Mouse (Mus musculus): ENCODE measurements around the gene Pdia6. TPM values are rescaled to one million over a fixed set of nuclear protein-coding genes. Genes with fewer than 3 reads are reported as not detected.

Pdia6 gene
- total RNA-seq, 2 experiments from 2014 or later, result 146 to 153 TPM

DNA sequence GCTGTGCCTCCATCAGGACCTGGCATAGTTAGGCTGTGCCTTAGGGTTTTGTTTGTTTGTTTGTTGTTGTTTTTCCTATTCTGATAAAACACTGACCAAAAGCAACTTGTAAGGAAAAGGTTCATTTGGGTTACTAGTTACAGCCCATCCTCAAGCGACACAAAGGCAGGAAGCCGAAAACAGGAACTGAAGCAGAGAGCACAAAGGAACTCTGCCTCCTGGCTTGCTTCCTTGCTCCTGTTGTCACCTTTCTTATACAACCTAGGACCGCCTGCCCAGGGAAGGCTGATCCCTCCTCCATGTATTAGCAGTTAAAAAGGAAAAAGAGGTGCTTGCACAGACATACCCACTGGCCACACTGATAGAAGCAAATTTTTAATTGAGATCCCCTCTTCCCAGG lies 2.5 kb upstream of the Pdia6 start:
- DNase-seq (ENCODE audit: low spot score in 2 of 2), result no peak

DNA sequence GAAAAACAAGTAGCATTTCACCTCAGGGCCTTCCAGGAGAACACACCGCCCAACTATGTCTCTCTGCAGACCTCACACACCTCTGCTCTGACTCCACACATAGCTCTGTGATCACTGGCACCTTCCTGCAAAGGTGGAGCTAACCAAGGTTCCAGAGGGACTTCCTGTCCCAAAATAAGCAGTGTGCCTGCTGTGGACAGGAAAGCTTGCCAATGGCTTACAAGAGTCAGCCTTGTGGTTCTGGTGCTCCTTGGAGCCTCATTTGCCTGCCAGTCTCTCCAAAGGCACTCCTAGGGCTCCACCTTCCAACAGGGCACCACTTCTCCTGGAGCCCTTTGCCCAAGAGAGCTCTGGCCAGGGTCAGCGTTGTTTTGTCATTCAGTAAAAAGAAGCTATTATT lies 1.5 kb upstream of the Pdia6 start:
- no peak for DNase-seq (ENCODE audit: low spot score in 2 of 2)

DNA sequence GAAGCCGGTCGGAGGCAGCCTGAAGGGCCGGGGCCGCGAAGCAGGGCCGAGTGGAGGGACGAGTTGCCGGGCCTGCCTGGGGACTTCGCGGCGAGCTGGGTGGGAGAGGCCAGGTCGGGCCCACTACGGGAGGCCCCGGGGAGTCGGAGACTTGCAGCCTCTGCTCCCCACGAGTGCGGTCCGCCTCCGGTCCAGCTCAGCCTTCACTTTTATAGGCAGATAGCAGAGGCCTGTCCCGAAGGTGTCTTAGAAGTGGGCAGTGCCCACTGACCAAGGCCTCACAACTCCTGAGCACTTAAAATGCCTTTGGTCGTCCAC lies 287 bp downstream of the Pdia6 start:
- DNase-seq (ENCODE audit: low spot score in 2 of 2), result no peak

DNA sequence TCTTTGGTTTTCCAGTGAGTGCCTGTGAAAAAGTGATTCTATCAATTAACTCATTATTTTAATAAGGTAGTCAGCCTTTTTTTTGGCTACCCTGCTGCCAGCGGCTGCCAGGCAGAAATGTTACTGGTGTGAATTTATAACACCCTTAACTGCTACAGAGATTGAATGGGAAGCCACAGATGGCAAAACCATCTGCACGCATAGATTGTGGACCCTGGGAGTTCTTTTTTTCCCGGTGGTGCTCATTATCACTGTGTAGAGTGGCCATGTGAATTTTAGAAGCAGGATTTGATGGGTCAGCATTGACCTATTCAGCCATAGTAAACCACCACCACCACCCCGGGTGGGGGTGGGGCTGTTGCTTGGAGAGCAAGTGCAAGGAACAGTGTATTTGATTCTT lies 971 bp downstream of the Pdia6 start:
- peak; percentile 72 to 90 for DNase-seq (ENCODE audit: low spot score in 2 of 2)

DNA sequence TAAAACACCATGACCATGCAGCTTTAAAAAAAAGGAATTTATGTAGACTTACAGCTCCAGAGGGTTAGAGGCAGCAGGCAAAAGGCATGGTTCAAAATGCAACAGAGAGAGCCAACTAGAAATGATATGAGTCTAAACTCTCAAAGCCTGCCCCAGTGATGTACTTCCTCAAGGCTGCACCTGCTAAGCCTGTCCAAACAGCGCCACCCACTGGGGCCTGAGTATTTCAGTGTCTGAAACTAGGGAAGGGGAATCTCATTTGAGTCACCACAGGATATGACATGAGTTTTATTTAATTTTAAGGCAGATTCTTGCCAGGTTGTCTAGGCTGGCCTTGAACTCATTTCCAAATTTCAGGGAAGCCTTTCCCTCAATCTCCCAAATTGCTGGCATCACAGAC lies 4.9 kb downstream of the Pdia6 start:
- no peak for DNase-seq (ENCODE audit: low spot score in 2 of 2)

DNA sequence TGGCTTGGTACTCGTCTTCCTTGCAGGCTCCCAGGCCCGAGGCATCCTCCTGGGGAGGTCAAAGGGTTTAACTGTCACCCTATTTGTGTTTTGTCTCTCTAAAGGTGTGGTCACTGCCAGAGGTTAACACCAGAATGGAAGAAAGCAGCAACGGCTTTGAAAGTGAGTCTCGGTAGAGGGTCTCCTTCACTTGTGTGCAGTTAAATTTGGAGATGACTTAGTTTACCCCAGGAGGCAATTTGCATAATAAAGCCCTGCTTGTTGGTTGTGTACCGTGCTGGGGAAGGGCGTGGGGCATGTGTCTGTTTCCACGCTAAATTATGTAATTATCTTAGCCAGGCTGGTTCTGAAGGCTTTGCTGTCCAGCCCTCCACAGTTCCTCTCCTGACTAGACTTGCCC lies 7.5 kb downstream of the Pdia6 start:
- DNase-seq (ENCODE audit: low spot score in 2 of 2), result no peak

DNA sequence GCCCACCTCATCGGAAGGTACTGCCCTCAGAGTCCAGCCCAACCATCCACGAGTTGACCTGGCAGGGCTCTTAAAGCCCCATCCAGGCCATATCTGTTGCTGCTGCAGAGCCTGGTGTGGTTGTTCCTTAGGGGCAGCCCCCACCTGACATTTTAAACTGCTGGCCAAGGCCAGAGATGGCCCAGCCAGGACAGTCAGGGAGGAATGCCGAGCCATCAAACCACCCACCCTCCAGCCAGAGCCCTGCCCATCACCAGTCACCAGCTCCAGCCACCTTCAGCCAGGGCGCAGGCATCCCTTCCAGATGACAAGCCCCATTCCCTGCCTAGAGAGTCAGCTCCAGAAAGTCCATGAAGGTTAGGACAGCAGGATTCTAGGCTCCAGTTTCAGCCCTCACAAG lies 22.2 kb downstream of the Pdia6 start:
- DNase-seq (ENCODE audit: low spot score in 2 of 2), result no peak

DNA sequence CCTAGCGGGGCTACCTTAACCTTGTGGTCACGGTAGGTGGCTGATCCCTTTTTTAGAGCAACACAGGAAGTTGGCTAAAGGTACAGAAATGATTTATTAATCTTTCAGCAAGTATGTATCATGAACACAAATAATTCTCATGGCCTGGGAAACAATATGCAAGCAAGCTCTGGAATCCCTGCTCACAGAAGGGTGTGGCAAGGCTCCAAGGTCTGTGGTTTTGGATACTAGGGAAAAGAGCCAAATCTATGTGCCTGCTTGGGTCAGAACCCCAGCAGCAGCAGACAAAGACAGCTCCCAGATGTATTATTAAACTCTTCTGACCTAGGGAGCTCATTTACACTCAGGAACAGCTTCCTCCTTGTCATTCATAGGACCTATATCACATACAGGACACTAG lies 22.7 kb downstream of the Pdia6 start:
- DNase-seq (ENCODE audit: low spot score in 2 of 2), result no peak

DNA sequence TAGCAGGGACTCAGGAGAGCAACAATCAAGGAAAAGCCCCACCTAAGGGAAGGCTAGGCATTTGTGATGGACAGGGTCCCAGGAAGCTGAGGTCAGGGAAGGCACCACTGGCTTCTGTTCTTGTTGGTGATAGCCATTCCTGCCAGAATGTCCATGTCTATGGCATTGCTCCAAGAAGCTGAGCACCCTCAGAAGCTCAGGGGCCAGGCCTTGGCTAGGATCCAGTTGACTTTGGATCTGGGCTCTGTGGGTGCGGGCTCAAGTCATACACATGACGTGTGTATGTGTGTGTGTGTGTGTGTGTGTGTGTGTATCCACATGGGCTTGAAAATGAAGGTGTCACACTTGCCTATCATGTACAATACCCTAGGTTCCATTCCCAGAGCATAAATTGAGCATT lies 23.6 kb downstream of the Pdia6 start:
- DNase-seq (ENCODE audit: low spot score in 2 of 2), result no peak

DNA sequence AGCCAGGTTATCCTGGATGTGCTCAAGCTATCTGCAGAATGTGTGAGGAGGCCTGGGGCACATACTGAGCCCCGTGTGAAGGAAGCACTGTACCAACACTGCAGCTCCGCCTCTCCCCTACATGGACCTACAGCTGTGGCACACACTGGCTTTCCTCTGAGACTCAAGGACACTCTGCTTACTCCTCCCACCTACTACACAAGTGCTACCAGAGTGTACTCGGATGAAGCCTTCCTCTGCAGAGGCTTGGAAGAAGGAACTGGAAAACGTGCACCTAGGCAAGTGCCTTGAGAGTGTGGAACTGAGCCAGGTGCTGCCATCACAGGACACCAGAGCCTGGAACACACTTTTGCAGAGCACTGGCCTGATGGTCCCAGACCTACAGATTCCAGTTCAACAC lies 24.2 kb downstream of the Pdia6 start:
- DNase-seq (ENCODE audit: low spot score in 2 of 2), result no peak

DNA sequence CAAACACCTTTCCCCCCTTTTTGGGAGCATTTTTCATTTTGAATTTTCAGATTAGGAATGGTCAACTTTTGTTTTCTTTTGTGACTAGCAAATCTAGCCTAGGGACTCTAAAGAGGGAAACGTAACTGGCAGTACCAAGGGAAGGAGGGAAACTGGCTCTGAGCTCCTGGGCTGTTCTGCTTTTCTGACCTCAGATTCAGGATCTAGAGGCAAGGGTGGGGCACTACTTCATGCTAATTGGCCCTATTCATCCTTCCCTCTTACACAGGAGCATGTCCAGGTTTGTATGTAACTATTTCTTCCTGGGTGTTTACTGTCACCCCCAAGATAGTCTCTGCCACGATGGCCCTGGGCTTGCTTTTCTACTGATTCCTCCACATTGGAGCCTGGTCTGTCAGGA lies 30.6 kb downstream of the Pdia6 start:
- DNase-seq (ENCODE audit: low spot score in 2 of 2), result no peak

DNA sequence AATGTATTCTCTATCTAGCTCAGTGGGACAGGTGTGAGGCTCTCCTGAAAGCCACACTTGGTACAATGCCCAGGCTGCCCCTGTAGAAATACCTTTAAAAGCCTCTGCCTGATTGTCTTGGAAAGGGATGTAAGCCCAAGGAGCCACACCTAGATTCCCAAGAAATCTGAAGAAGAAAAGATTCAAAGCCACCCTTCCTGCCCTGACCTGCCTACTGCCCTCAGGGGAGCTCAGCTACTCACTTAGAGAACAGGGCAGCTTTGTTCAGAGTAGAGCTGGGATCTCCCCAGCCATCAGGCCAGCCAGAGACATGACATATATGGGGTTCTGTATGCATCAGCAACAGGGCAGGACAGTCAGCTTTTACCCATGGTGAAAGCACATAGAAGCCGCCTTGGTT lies 33.6 kb downstream of the Pdia6 start:
- no peak for DNase-seq (ENCODE audit: low spot score in 2 of 2)

DNA sequence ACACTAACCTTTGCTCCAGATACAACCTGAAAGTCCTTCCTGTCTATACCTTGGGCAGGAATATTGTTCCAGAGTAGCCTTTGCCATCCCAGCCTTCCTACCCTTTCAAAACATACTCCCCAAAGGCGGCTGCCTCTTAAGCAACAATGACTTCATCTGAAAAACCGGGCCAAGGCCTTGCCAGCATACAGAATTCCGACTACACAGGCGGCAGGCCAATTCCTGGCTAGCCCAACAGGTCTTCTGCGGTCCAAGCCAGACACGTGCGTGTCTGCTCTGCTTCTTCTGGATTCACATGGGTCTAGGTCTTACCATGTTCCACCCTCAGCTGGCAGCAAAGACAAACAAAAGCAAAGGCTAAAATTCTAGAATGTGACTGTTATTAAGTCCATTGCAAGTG lies 39.1 kb downstream of the Pdia6 start:
- DNase-seq (ENCODE audit: low spot score in 2 of 2), result no peak

DNA sequence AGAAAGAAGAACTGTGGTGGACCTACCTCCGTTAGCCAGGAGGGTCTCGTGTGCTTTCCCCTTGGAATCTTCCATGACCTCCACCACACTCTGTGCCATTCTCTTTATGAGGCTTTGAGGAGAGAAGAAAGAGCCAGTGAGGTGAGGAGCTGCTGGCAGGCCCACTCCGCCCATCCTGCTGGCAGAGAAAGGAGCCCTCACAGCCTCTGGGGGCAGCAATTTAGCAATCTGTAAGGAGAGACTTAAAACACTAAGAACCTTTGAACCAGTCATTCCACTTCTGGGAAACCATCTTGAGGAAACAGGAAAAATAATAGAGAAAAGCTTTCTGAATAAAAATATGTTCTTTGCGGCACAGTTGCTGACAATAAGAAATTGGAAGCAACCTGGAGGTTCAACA lies 41.9 kb downstream of the Pdia6 start:
- no peak for DNase-seq (ENCODE audit: low spot score in 2 of 2)

DNA sequence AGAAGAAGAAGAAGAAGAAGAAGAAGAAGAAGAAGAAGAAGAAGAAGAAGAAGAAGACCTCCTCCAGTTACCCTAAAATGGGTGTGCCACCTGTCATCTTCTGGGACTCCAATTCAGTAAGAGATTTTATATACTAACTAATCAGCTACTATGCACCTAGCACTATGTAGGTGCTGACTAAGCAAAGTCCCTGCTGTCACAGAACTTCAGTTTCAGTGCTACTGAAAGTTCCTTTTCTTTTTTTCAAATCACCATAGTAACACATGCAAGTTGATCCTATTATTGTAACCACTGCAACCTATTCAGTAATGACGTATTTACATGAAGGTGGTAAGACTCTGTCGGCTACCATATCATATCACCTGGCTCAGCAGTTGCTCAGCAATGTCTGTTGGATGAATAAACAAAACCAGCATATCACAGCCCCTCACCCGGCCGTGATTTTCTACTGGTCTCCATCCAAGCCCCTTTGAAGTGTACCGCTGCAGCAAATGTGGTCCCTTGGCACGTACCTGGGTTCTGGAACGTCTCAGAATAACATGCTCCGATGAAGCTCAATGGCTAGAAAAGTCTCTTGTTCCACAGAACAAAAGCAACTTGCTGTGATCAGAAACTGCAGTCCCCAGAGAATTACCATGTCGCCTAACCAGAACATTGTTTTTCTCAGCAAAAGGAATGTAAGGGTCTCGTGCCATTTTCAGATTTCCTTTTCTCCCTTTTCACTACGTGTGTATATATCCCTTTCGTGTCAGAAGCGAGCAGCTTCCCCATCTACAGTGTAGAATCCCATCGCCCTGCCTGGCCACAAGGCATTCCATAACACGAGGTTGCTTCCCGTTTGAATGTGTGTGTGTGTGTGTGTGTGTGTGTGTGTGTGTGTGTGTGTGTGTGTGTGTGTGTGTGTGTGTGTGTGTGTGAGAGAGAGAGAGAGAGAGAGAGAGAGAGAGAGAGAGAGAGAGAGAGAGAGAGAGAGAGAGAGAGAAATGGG lies 44.8 kb downstream of the Pdia6 start:
- no peak for DNase-seq (ENCODE audit: low spot score in 2 of 2)

DNA sequence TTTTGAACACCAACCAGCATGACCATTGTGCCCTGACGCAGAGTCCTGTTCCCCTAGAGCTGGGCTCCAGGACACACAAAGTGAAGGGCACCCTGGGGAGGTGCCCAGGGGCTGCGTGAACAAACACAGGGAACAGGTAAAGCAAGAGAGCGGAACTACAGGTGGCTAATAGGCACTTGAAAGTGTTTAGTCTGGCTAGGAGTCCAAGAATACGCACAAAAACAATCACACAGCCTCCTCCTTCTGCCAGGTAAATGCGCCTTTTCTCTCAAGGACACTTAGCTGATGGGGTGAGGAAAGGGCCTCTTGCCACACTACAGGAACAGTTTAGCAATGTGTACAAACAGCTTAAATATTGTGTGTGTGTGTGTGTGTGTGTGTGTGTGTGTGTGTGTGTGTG lies 49.8 kb downstream of the Pdia6 start:
- DNase-seq (ENCODE audit: low spot score in 2 of 2), result no peak

DNA sequence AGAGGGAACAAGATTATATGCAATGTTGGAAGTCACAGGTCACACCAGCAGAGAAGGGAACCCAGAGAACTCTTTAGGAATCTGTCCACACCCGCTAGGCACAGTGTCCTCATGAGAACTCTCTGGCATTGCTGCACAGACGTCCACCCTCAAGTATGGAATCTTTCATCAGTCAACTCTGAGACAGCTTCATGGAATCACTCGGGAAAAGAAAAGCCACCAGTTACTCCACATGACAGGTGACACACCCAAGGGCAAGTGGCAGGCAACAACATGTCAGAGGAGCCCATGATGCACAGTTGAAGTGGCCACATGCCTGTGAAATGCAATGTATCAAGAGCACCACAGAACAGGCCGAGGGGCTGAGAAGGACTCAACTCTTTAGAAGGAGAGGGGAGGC lies 51.6 kb downstream of the Pdia6 start:
- DNase-seq (ENCODE audit: low spot score in 2 of 2), result no peak

DNA sequence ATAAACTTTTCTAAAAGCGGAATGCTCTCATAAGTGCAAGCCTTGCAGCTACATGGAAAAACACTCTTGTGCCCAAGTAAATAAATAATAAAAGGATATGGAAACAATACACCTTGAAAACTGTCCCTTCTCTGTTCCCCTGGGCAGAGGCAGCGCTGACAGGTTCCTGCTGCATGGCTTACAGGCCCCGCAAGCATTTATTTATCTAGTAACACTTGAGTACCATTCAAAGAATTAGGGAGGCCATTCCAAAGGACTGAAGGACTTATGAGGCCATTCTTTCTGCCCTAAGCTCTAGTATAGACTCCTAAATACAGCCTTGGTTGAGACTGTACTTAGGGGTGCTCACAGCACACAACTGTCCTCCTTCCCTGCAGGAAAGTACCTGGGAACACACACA lies 52.1 kb downstream of the Pdia6 start:
- no peak for DNase-seq (ENCODE audit: low spot score in 2 of 2)

DNA sequence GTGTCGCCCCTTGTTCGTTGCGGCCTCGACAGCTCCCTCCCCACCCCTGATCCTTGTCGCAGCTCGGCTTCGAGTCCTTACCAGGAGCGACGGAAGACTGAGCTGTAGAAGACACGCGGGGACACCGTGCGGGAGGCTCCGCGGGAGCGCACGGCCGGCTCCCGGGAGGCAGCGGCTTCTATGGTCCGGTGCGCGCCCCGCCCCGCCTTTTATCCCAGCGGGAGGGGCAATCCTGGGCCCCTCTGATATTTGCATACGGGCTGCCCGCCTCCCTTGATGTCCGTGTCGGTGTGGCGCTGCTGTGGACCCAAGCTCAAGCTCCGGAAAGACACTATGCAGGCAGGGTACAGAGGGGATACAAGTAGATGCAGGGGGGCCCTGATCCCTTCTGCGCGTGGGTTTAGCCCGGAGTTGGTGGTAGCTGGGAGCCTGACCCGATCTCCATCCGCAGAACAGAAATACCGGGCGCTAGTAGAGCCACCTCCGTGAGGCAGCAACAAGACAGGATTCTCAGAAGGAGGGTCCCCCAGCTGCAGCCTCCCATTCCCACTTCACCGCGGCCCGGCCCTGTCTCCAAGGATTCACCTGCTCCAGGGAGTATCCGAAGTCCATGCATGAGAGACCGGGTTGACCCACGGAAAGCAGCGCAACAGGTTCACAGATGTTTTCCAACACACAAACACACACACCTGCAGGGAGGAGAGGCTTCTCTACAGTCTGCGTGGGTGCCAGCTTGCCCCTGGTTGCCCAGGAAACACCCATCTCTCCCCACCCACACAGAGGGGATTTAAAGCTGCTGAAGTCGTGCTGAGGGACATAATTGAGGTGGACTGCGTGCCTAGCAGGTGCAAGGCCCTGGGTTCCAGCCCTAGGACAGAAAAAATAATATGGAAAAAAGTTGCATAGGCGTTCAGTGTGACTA lies 58.5 kb downstream of the Pdia6 start:
- peak in 1 of 2 experiments; percentile 4 for DNase-seq (ENCODE audit: low spot score in 2 of 2)

DNA sequence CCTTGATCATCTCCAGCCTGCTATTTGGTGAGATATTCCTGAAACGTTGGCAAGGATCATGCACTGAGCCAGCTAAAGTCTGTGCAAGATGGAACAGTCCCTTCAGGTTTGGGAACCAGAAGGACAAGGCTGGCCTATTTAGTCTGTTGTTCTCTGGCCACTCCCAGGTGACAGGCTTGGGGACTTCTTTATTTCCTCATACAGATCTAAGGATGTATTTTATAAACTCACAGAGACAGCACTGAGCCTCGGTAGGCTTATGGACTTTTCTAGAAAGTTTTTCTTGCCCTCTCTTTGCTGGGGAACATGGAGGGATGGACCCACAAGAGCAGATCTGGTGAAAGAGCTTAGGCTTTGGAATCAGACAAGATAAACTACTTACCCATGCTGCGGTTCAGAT lies 62.9 kb downstream of the Pdia6 start, which contains the start of gene Atp6v1c2:
Atp6v1c2 (minus strand) TSS at position 101 of the 400 bp plus-strand sequence.
- no peak for DNase-seq (ENCODE audit: low spot score in 2 of 2)

DNA sequence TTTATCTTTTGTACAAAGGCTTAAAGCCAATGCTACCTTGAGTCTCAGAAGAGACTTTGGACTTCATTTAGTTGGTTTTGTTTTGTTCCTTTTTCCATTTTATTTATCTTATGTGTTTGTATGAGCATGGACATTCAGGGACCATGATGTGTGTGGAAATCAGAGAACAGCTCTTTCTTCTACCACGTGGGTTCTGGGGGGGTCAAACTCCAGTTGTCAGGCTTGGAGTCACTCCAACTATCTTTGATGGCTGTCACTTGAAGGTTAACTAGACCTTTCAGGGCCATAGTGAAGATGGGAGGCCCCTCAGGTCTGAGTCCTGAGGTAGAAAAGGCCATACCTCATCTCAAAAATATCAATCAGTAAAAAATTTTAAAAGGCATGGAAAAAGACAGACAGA lies 67.1 kb downstream of the Pdia6 start:
- DNase-seq (ENCODE audit: low spot score in 2 of 2), result no peak

All from layer of hippocampus, adult 18-20 months (tissue).